Mouse (Mus musculus) c-Kit-positive CD71-positive TER-119-positive erythroid progenitor cells, embryonic 14.5 days (primary cell): ENCODE data around the gene Olfr1101.

Experiments used
- DNase-seq: peaks from one replicate; pipeline ENCODE4 v3.0.0-alpha.2; 2013; ENCODE audit warnings: low spot score

The Olfr1101 gene

GRCm38 (mm10) chr2:86991121-86991520 lies at the start of gene Olfr1101:
Olfr1101 (minus strand) TSS chr2:86991221.
- DNase-seq = no peak

- DNase-seq = no peak
These were observed 45.4 kb upstream of the Olfr1101 start, which contains the start of gene Olfr1105 for GRCm38 (mm10) chr2:87036431-87036830. Olfr1105 (minus strand) TSS chr2:87036531.

- DNase-seq = no peak
These were observed 36.0 kb upstream of the Olfr1101 start, which contains the start of gene Olfr1104 for GRCm38 (mm10) chr2:87026980-87027379. Olfr1104 (minus strand) TSS chr2:87027080.

- DNase-seq = no peak
These were observed 7.1 kb upstream of the Olfr1101 start, which contains the start of gene Olfr1102 for GRCm38 (mm10) chr2:86998098-86998497. Olfr1102 (plus strand) TSS chr2:86998398.

GRCm38 (mm10) chr2:86979854-86980253 lies 11.2 kb downstream of the Olfr1101 start, which contains the start of gene Olfr1100:
Olfr1100 (minus strand) TSS chr2:86979954.
- DNase-seq = no peak

- DNase-seq = no peak
These were observed 30.4 kb downstream of the Olfr1101 start, which contains the start of gene Olfr1099 for GRCm38 (mm10) chr2:86960593-86960992. Olfr1099 (minus strand) TSS chr2:86960693.
